Mouse (Mus musculus): ENCODE measurements around the gene Pip5k1b. TPM values are rescaled to one million over a fixed set of nuclear protein-coding genes. Genes with fewer than 3 reads are reported as not detected.

The Pip5k1b gene
- polyA plus RNA-seq, 1 experiment from 2014 or later = 2.5 TPM

DNA sequence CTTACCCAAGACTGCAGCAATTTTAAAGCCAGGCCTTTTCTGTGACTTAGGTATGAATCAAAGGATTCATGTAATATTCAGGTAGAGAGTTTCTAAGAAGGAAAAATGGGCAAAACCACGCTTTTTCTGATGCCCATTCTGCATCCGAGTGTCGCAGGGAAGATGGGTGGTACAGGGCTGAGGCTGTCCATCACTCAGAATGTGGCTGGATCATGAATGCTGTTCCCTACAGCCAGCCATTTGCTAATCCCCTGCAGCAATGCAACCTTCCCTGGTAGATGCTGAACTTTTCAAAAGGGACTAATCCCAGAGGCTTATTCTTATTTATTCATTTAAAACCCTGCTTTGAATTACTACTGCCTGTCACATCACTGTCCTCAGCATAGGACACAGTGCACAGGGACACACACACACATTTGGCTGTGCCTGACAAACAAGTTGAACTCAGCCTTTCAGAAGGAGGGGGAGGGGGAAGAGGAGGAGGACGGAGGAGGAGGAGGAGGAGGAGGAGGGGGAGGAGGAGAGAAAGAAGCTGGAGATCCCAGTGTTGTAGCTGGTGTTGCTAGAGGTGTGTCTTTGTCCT, 71.0 kb downstream of the Pip5k1b start:
- Histone ChIP-seq H3K4me1 (ENCODE audit: control insufficient read depth, insufficient read depth, low read length) (no peaks in the 10 kb centered on the region), H3K27me3 (ENCODE audit: control insufficient read depth, insufficient read depth, low read length) (no peaks in the 10 kb centered on the region), H3K4me3 (ENCODE audit: low read depth, low read length) (no peak overlapping the region), H3K27ac (ENCODE audit: low read length) (no peak overlapping the region), H3K9me3 (ENCODE audit: control insufficient read depth, low read depth, low read length) (no peaks in the 10 kb centered on the region), H3K9ac (replicated peaks; ENCODE audit: low read depth, low read length) (no peak overlapping the region), H3K36me3 (ENCODE audit: control insufficient read depth, insufficient read depth, low read length) (no peaks in the 10 kb centered on the region), H3K4me2 (replicated peaks; ENCODE audit: low read depth, low read length) (no peak overlapping the region)
- ATAC-seq (ENCODE audit: insufficient number of reproducible peaks, insufficient read depth, low FRiP score, low read depth) = no peak
- WGBS = 55% methylated on average over 4 of the region's 4 CpGs

DNA sequence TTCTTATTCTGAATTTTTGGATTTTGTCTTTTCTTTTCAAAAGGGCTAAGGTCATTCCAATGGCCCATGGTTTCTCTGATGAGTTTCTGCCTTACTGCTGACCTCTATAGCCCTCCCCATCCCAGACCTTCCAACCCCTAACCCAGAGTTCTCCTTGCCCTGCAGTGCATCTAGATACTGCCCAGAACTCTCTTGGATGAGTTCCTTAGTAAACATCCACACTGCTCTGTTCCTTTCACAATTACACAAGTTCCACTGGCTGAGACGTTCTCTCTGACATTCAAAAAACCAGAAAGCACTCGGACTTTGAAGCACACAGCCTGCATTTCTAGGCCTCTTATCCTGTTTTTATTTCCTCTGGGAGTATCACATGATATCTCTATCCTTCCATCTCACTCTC, 74.8 kb downstream of the Pip5k1b start:
- Histone ChIP-seq H3K9me3 (ENCODE audit: control insufficient read depth, low read depth, low read length) (no peaks in the 10 kb centered on the region), H3K9ac (replicated peaks; ENCODE audit: low read depth, low read length) (no peak overlapping the region), H3K4me1 (ENCODE audit: control insufficient read depth, insufficient read depth, low read length) (peaks cover 3% of the 10 kb centered on the region; the same call in 1 of the 2 replicates), H3K4me3 (ENCODE audit: low read depth, low read length) (no peak overlapping the region), H3K4me2 (replicated peaks; ENCODE audit: low read depth, low read length) (no peak overlapping the region), H3K27me3 (ENCODE audit: control insufficient read depth, insufficient read depth, low read length) (no peaks in the 10 kb centered on the region), H3K36me3 (ENCODE audit: control insufficient read depth, insufficient read depth, low read length) (no peaks in the 10 kb centered on the region), H3K27ac (ENCODE audit: low read length) (no peak overlapping the region)
- WGBS = 53% methylated on average over 2 of the region's 2 CpGs
- no peak for ATAC-seq (ENCODE audit: insufficient number of reproducible peaks, insufficient read depth, low FRiP score, low read depth)

DNA sequence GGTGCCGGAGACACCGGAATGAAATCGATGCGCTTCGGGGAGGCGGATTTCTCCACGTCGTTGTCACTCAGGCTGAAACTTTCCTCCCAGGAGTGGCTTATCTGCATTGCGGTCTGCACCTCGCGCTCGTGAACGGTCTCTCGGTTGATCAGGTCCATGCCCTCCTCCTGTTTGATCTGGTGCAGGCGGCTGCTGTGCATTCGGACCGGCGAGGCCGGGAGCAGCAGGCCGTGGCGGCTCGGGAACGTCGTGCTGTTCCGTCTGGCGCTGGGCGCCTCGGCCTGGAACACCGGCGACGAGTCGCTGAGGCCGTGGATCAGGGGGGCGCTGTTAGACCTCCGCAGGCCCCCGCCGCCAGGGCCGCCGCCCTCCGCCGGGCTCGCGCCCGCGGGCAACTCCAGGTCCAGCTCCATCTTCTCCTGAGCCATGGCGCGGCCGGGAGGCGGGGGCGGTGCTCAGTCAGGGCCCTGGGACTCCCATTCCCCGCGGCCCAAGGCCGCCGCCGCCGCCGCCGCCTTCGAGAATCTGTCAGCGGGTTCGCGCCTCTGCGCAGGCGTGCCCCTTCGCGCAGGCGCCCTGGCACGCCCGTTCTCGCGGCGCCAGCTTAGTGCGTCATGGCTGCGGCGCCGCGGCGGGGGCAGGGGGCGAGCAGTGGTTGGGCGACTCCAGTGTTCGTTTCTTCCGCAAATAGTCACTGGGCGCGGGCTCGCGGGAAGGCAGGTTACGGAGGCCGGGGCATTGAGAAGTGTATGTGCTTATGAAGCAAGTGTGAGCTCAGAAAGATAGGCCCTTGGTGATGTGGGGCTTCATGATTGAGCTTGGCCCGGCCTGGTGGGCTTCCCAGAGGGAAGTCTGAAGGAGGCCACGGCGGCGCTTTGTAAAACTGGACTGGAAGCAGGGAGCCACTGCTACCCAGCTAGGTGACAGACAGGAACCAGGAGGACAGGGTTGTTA, 78.5 kb downstream of the Pip5k1b start, which contains the start of gene Fam122a:
Fam122a (minus strand) TSS at position 428 of the 954 bp plus-strand sequence.
- no peaks in the 10 kb centered on the region for H3K9me3 ChIP-seq (ENCODE audit: control insufficient read depth, low read depth, low read length)
- peak within 1 kb of the TSS; percentile 81 for H3K4me2 ChIP-seq (replicated peaks; ENCODE audit: low read depth, low read length)
- peak within 1 kb of the TSS; percentile 87 for H3K9ac ChIP-seq (replicated peaks; ENCODE audit: low read depth, low read length)
- H3K27ac ChIP-seq (ENCODE audit: low read length) = peak within 1 kb of the TSS; percentile 87
- WGBS = under 1% methylated on average over 91 of the region's 92 CpGs
- H3K27me3 ChIP-seq (ENCODE audit: control insufficient read depth, insufficient read depth, low read length) = no peaks in the 10 kb centered on the region
- peak within 1 kb of the TSS; percentile 87 for H3K4me3 ChIP-seq (ENCODE audit: low read depth, low read length)
- H3K4me1 ChIP-seq (ENCODE audit: control insufficient read depth, insufficient read depth, low read length) = peaks cover 7% of the 10 kb centered on the region; the same call in 1 of the 2 replicates
- no peaks in the 10 kb centered on the region for H3K36me3 ChIP-seq (ENCODE audit: control insufficient read depth, insufficient read depth, low read length)
- ATAC-seq (ENCODE audit: insufficient number of reproducible peaks, insufficient read depth, low FRiP score, low read depth) = peak; percentile 96

DNA sequence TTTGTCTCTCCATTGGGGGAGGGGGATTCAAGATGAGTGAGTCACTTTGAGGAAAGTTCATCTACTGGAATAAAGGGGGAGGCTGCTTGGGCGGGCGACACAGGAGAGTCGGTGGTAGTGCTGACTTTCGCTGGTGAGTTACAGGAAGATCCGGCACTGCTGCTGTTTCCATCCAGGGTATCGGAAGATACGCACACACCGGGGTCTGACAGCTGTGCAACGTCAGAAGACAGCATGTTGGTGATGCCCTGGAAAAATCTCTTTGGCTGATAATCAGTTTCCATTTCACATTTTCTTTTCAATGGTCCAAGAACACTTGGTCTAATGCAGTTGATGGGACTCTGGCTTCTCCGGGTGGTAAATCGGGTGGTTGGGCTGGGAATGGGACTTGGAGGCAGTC, 79.2 kb downstream of the Pip5k1b start:
- H3K9ac ChIP-seq (replicated peaks; ENCODE audit: low read depth, low read length) = peak overlapping the region; percentile 87

DNA sequence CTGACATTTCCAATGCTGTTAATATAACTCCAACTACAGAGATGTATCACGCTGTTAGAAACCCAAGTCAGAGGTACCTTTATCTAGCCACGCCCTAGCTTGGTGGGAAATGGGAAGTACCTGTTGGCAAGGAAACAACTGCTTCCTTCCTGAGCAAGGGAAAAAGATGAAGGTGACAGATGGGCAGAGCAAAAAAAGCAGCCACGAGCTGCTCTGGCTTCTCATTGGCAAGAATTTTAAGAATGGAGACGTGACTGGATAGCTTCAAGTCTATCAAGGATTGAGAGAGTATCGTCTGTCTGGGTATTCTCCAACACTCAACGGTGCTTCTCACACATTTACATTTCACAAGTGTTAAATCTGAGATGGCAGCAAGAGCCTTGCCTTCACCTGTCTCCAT, 80.4 kb downstream of the Pip5k1b start:
- H3K4me1 ChIP-seq (ENCODE audit: control insufficient read depth, insufficient read depth, low read length) = peaks cover 7% of the 10 kb centered on the region; the same call in 1 of the 2 replicates
- no peaks in the 10 kb centered on the region for H3K27me3 ChIP-seq (ENCODE audit: control insufficient read depth, insufficient read depth, low read length)
- no peak overlapping the region for H3K4me3 ChIP-seq (ENCODE audit: low read depth, low read length)
- WGBS = 71% methylated on average over 6 of the region's 6 CpGs
- H3K9ac ChIP-seq (replicated peaks; ENCODE audit: low read depth, low read length) = no peak overlapping the region
- no peaks in the 10 kb centered on the region for H3K36me3 ChIP-seq (ENCODE audit: control insufficient read depth, insufficient read depth, low read length)
- no peak for ATAC-seq (ENCODE audit: insufficient number of reproducible peaks, insufficient read depth, low FRiP score, low read depth)
- H3K4me2 ChIP-seq (replicated peaks; ENCODE audit: low read depth, low read length) = no peak overlapping the region
- H3K27ac ChIP-seq (ENCODE audit: low read length) = no peak overlapping the region
- no peaks in the 10 kb centered on the region for H3K9me3 ChIP-seq (ENCODE audit: control insufficient read depth, low read depth, low read length)

More for the DNA sequence above, 79.2 kb downstream of the Pip5k1b start:
- peak overlapping the region; percentile 87 for H3K27ac ChIP-seq (ENCODE audit: low read length)
- no peaks in the 10 kb centered on the region for H3K9me3 ChIP-seq (ENCODE audit: control insufficient read depth, low read depth, low read length)
- H3K36me3 ChIP-seq (ENCODE audit: control insufficient read depth, insufficient read depth, low read length) = no peaks in the 10 kb centered on the region
- ATAC-seq (ENCODE audit: insufficient number of reproducible peaks, insufficient read depth, low FRiP score, low read depth) = no peak
- peaks cover 7% of the 10 kb centered on the region; the same call in 1 of the 2 replicates for H3K4me1 ChIP-seq (ENCODE audit: control insufficient read depth, insufficient read depth, low read length)
- peak overlapping the region; percentile 87 for H3K4me3 ChIP-seq (ENCODE audit: low read depth, low read length)
- H3K27me3 ChIP-seq (ENCODE audit: control insufficient read depth, insufficient read depth, low read length) = no peaks in the 10 kb centered on the region
- WGBS = 1% methylated on average over 11 of the region's 11 CpGs
- H3K4me2 ChIP-seq (replicated peaks; ENCODE audit: low read depth, low read length) = peak overlapping the region; percentile 81

DNA sequence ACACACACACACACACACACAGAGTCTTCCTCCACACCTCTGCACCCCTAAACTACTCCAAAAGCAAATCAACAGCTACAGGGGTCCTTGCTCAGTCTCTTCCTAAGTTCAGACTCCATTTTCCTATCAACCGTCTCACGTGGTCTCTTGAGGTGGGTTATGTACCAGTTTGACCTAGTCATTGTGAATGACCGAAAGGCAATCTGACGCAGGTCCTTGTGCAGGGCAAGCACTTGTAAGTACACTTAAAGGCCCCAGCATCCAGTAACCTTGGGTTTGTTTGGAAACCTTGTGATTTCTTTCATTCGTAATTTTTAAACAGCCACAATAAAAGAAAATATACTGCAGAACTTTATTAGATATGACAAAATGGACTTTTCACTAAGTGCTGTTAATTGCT, 83.2 kb downstream of the Pip5k1b start:
- Histone ChIP-seq H3K4me3 (ENCODE audit: low read depth, low read length) (no peak overlapping the region), H3K27ac (ENCODE audit: low read length) (no peak overlapping the region), H3K27me3 (ENCODE audit: control insufficient read depth, insufficient read depth, low read length) (no peaks in the 10 kb centered on the region), H3K36me3 (ENCODE audit: control insufficient read depth, insufficient read depth, low read length) (no peaks in the 10 kb centered on the region), H3K4me1 (ENCODE audit: control insufficient read depth, insufficient read depth, low read length) (peaks cover 4% of the 10 kb centered on the region; the same call in 1 of the 2 replicates), H3K9ac (replicated peaks; ENCODE audit: low read depth, low read length) (no peak overlapping the region), H3K9me3 (ENCODE audit: control insufficient read depth, low read depth, low read length) (no peaks in the 10 kb centered on the region), H3K4me2 (replicated peaks; ENCODE audit: low read depth, low read length) (no peak overlapping the region)
- 87% methylated on average over 5 of the region's 5 CpGs for WGBS
- no peak for ATAC-seq (ENCODE audit: insufficient number of reproducible peaks, insufficient read depth, low FRiP score, low read depth)

DNA sequence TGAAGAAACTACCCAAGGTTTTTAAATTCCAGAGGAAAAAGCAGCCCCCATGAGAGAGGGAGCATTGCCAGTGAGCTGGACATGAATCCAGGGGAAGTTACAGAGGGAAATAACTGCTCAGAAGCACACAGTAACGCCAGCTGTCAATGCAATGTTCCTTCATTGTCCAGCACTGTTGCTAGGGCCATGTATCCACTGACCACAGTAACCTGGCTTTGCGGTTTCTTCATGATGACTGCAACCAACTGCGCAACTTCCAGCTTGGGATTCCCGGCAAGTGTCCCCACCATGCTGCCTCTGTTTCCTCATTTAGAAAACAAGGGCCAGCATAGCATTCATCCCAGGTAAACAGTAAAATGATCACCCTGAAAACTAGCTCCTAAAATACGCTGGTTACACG, 84.1 kb downstream of the Pip5k1b start:
- Histone ChIP-seq H3K36me3 (ENCODE audit: control insufficient read depth, insufficient read depth, low read length) (no peaks in the 10 kb centered on the region), H3K27me3 (ENCODE audit: control insufficient read depth, insufficient read depth, low read length) (no peaks in the 10 kb centered on the region), H3K4me2 (replicated peaks; ENCODE audit: low read depth, low read length) (no peak overlapping the region), H3K4me1 (ENCODE audit: control insufficient read depth, insufficient read depth, low read length) (peaks cover 4% of the 10 kb centered on the region; the same call in 1 of the 2 replicates), H3K4me3 (ENCODE audit: low read depth, low read length) (no peak overlapping the region), H3K27ac (ENCODE audit: low read length) (no peak overlapping the region), H3K9me3 (ENCODE audit: control insufficient read depth, low read depth, low read length) (no peaks in the 10 kb centered on the region), H3K9ac (replicated peaks; ENCODE audit: low read depth, low read length) (no peak overlapping the region)
- no peak for ATAC-seq (ENCODE audit: insufficient number of reproducible peaks, insufficient read depth, low FRiP score, low read depth)
- WGBS = 95% methylated on average over 6 of the region's 6 CpGs

- Histone ChIP-seq H3K9ac (replicated peaks; ENCODE audit: low read depth, low read length) (no peak overlapping the region), H3K9me3 (ENCODE audit: control insufficient read depth, low read depth, low read length) (no peaks in the 10 kb centered on the region), H3K36me3 (ENCODE audit: control insufficient read depth, insufficient read depth, low read length) (no peaks in the 10 kb centered on the region), H3K4me3 (ENCODE audit: low read depth, low read length) (no peak overlapping the region), H3K4me1 (ENCODE audit: control insufficient read depth, insufficient read depth, low read length) (no peaks in the 10 kb centered on the region), H3K27me3 (ENCODE audit: control insufficient read depth, insufficient read depth, low read length) (no peaks in the 10 kb centered on the region), H3K27ac (ENCODE audit: low read length) (no peak overlapping the region), H3K4me2 (replicated peaks; ENCODE audit: low read depth, low read length) (no peak overlapping the region)
- ATAC-seq (ENCODE audit: insufficient number of reproducible peaks, insufficient read depth, low FRiP score, low read depth) = no peak
- 54% methylated on average over 4 of the region's 4 CpGs for WGBS
These were observed 86.5 kb downstream of the Pip5k1b start for GRCm38 (mm10) chr19:24469216-24469615.
